ENCODE assay signal across 8 mouse cellular contexts in genomic region chr2:121452990-121453389, GRCm38 (mm10). TPM values are rescaled to one million over a fixed set of nuclear protein-coding genes. Genes with fewer than 3 reads are reported as not detected.
DNase-seq lines count a peak whose midpoint lies in the region; ATAC-seq and TF ChIP-seq lines count a peak whose summit lies in the region.

TSS of gene Hypk (plus strand) at chr2:121453290.

- ATAC-seq in activated CD4-positive, CD25-positive, alpha-beta regulatory T cell, adult 4 months = no peak
- ATAC-seq in forebrain, embryonic 16.5 days = no peak
- no peak for ATAC-seq in hindbrain, embryonic 14.5 days (ENCODE audit: low FRiP score)
- ATAC-seq in liver, postnatal 0 days = no peak

- H3K4me2 ChIP-seq in forebrain, embryonic 16.5 days (ENCODE audit: low read length) = no peak within 1 kb of the TSS
- no peak within 1 kb of the TSS for H3K4me2 ChIP-seq in hindbrain, embryonic 14.5 days (replicated peaks)
- H3K4me2 ChIP-seq in liver, postnatal 0 days (ENCODE audit: low read depth, low read length) = no peak within 1 kb of the TSS

- no peaks in the 10 kb centered on the region for H3K9me3 ChIP-seq in forebrain, embryonic 16.5 days (ENCODE audit: control insufficient read depth, low read length)
- H3K9me3 ChIP-seq in hindbrain, embryonic 14.5 days (ENCODE audit: control insufficient read depth, low read length) = no peaks in the 10 kb centered on the region
- H3K9me3 ChIP-seq in liver, postnatal 0 days (ENCODE audit: low read length) = no peaks in the 10 kb centered on the region

- TF ChIP-seq POLR2A in cerebellum, adult 2 months (IDR thresholded peaks at IDR 0.05; ENCODE audit: borderline replicate concordance, insufficient read depth, low read length) = no peak

- no peak for TF ChIP-seq EP300 in liver, postnatal 0 days (IDR thresholded peaks at IDR 0.05; ENCODE audit: low read depth)

- H3K27me3 ChIP-seq in cerebellum, adult 2 months (ENCODE audit: control insufficient read depth, insufficient read depth, low read length) = no peaks in the 10 kb centered on the region
- no peaks in the 10 kb centered on the region for H3K27me3 ChIP-seq in forebrain, embryonic 16.5 days (replicated peaks; ENCODE audit: control insufficient read depth, insufficient read depth, low read length)
- no peaks in the 10 kb centered on the region for H3K27me3 ChIP-seq in hindbrain, embryonic 14.5 days (ENCODE audit: control insufficient read depth, insufficient read depth, low read length)
- no peaks in the 10 kb centered on the region for H3K27me3 ChIP-seq in liver, postnatal 0 days (ENCODE audit: insufficient read depth, low read length)

- DNase-seq in cerebellum, adult 2 months = no peak
- no peak for DNase-seq in cerebellum, postnatal 36 days
- no peak for DNase-seq in hindbrain, embryonic 14.5 days (ENCODE audit: low spot score)
- no peak for DNase-seq in liver, postnatal 0 days
- no peak for DNase-seq in thymus, postnatal 36 days
- DNase-seq in cerebellum, adult 8-10 months = no peak

- H3K27ac ChIP-seq in cerebellum, adult 2 months (ENCODE audit: insufficient read depth, low read length) = no peak within 1 kb of the TSS
- H3K27ac ChIP-seq in forebrain, embryonic 16.5 days (ENCODE audit: low read length) = no peak within 1 kb of the TSS
- H3K27ac ChIP-seq in hindbrain, embryonic 14.5 days = no peak within 1 kb of the TSS
- H3K27ac ChIP-seq in liver, postnatal 0 days (ENCODE audit: low read depth) = no peak within 1 kb of the TSS

- H3K4me1 ChIP-seq in cerebellum, adult 2 months (ENCODE audit: control insufficient read depth, insufficient read depth, low read length) = no peaks in the 10 kb centered on the region; the same call in 1 of the 2 replicates
- peaks cover 31% of the 10 kb centered on the region for H3K4me1 ChIP-seq in forebrain, embryonic 16.5 days (replicated peaks; ENCODE audit: control insufficient read depth, insufficient read depth, low read length)
- H3K4me1 ChIP-seq in hindbrain, embryonic 14.5 days (replicated peaks; ENCODE audit: control insufficient read depth, insufficient read depth, low read length) = peaks cover 25% of the 10 kb centered on the region
- peaks cover 30% of the 10 kb centered on the region for H3K4me1 ChIP-seq in liver, postnatal 0 days (ENCODE audit: insufficient read depth)

- H3K4me3 ChIP-seq in cerebellum, adult 2 months (replicated peaks; ENCODE audit: insufficient read depth, low read depth, low read length) = no peak within 1 kb of the TSS
- no peak within 1 kb of the TSS for H3K4me3 ChIP-seq in forebrain, embryonic 16.5 days (replicated peaks; ENCODE audit: low read length)
- H3K4me3 ChIP-seq in hindbrain, embryonic 14.5 days (replicated peaks; ENCODE audit: low read length) = no peak within 1 kb of the TSS
- no peak within 1 kb of the TSS for H3K4me3 ChIP-seq in liver, postnatal 0 days (ENCODE audit: low read depth, low read length)

- WGBS in cerebellum, adult 2 months = 80% methylated on average over 4 of the region's 4 CpGs
- 75% methylated on average over 4 of the region's 4 CpGs for WGBS in forebrain, embryonic 16.5 days
- WGBS in hindbrain, embryonic 14.5 days = 87% methylated on average over 4 of the region's 4 CpGs
- 57% methylated on average over 4 of the region's 4 CpGs for WGBS in liver, postnatal 0 days (ENCODE audit: insufficient replicate concordance)

- H3K36me3 ChIP-seq in forebrain, embryonic 16.5 days (ENCODE audit: control insufficient read depth, insufficient read depth) = no peaks in the 10 kb centered on the region
- H3K36me3 ChIP-seq in hindbrain, embryonic 14.5 days (replicated peaks; ENCODE audit: control insufficient read depth, insufficient read depth) = peaks cover 11% of the 10 kb centered on the region
- peaks cover 24% of the 10 kb centered on the region for H3K36me3 ChIP-seq in liver, postnatal 0 days (replicated peaks; ENCODE audit: insufficient read depth, low read length)

- no peak within 1 kb of the TSS for H3K9ac ChIP-seq in forebrain, embryonic 16.5 days (replicated peaks; ENCODE audit: low read depth, low read length)
- no peak within 1 kb of the TSS for H3K9ac ChIP-seq in hindbrain, embryonic 14.5 days
- H3K9ac ChIP-seq in liver, postnatal 0 days (replicated peaks) = no peak within 1 kb of the TSS

- no peak for TF ChIP-seq CTCF in cerebellum, adult 2 months (IDR thresholded peaks at IDR 0.05; ENCODE audit: borderline replicate concordance, insufficient read depth, low read depth, low read length)
- no peak for TF ChIP-seq CTCF in liver, postnatal 0 days (IDR thresholded peaks at IDR 0.05; ENCODE audit: low read depth)

RNA-seq across cellular contexts. Expression of gene Hypk, which starts in this region (rescaled TPM):
- 24.7 and 27.5 TPM in 2 replicates for polyA plus RNA-seq in cerebellum, adult 2 months (2012; rRNA removed)
- polyA plus RNA-seq in activated CD4-positive, CD25-positive, alpha-beta regulatory T cell, adult 4 months (2017; shearing (Covaris generic)) = 100 to 1,000 TPM; 120 to 207 TPM
- polyA plus RNA-seq in forebrain, embryonic 16.5 days (2015; fragmentation: Nextera tagmentation; extraction: Ambion mirVana) = 105 and 108 TPM in 2 replicates
- polyA plus RNA-seq in hindbrain, embryonic 14.5 days (2014; fragmentation: Nextera tagmentation; extraction: Ambion mirVana) = 71.9 and 90.2 TPM in 2 replicates
- polyA plus RNA-seq in liver, postnatal 0 days (2015; fragmentation: Nextera tagmentation; extraction: Ambion mirVana) = 54.3 and 56.0 TPM in 2 replicates
